Mouse (Mus musculus) kidney, postnatal 0 days (tissue): Measurements from ENCODE around the gene Tescl. TPM values are rescaled to one million over a fixed set of nuclear protein-coding genes. Genes with fewer than 3 reads are reported as not detected.

Source experiments
- ATAC-seq: fragments of 200-750 bp; cut with Nextera tagmentation; replicated peaks from 2 replicates; pipeline ENCODE4 v1.8.0; 2017; ENCODE audit warnings: low read depth, moderate number of reproducible peaks, moderate TSS enrichment, moderate library complexity; ENCODE audit not compliant: low FRiP score
- DNase-seq: peaks from one replicate; pipeline ENCODE4 v3.0.0-alpha.2; 2016; ENCODE audit warnings: low spot score
- H3K27ac ChIP-seq: fragments of 300-500 bp; sonication (generic); 2 replicates; pipeline ENCODE4 v1.5.1; 2014; ENCODE audit warnings: mild to moderate bottlenecking
- H3K27me3 ChIP-seq: fragments of 300-500 bp; sonication (generic); 2 replicates; pipeline ENCODE4 v1.6.1; 2014; ENCODE audit warnings: low read length, mixed read lengths; ENCODE audit not compliant: insufficient read depth
- H3K36me3 ChIP-seq: fragments of 300-500 bp; sonication (generic); 2 replicates; pipeline ENCODE4 v1.6.1; 2014; ENCODE audit warnings: low read length, mixed read lengths; ENCODE audit not compliant: insufficient read depth
- H3K4me1 ChIP-seq: fragments of 300-500 bp; sonication (generic); replicated peaks from 2 replicates; pipeline ENCODE4 v1.6.1; 2014; ENCODE audit warnings: antibody characterized with exemption, low read length, mixed read lengths; ENCODE audit not compliant: insufficient read depth
- H3K4me2 ChIP-seq: fragments of 300-500 bp; sonication (generic); 2 replicates; pipeline ENCODE4 v1.6.1; 2014; ENCODE audit warnings: mild to moderate bottlenecking, low read length, moderate library complexity, mixed read lengths
- H3K4me3 ChIP-seq: fragments of 300-500 bp; sonication (generic); replicated peaks from 2 replicates; pipeline ENCODE4 v1.5.1; 2014; ENCODE audit warnings: low read depth, low read length
- H3K9ac ChIP-seq: fragments of 300-500 bp; sonication (generic); 2 replicates; pipeline ENCODE4 v1.6.1; 2014; ENCODE audit warnings: low read depth, low read length
- H3K9me3 ChIP-seq: fragments of 300-500 bp; sonication (generic); replicated peaks from 2 replicates; pipeline ENCODE4 v1.6.1; 2016; ENCODE audit warnings: low read length, inconsistent platforms, mixed read lengths
- CTCF ChIP-seq: IDR thresholded peaks from 2 replicates; pipeline ENCODE4 v1.5.1; 2016; ENCODE audit warnings: antibody characterized with exemption, low read depth, mild to moderate bottlenecking, moderate library complexity
- WGBS: fragments of 180-500 bp; shearing (Covaris S2); extraction: QIAGEN DNeasy Blood & Tissue Kit; methylation state at CpG from one replicate; pipeline ENCODE4 v1.1.7; 2014; 5-methylcytosine and 5-hydroxymethylcytosine counted together
- polyA plus RNA-seq: library from polyadenylated mRNA; unstranded; fragments of >200 nt; fragmentation: Nextera tagmentation; extraction: Ambion mirVana; gene quantifications from 2 replicates; pipeline ENCODE4 v1.2.1, GENCODE M21; 2015

Tescl gene
- polyA plus RNA-seq, 1 experiment from 2014 or later: 0.45 TPM

DNA sequence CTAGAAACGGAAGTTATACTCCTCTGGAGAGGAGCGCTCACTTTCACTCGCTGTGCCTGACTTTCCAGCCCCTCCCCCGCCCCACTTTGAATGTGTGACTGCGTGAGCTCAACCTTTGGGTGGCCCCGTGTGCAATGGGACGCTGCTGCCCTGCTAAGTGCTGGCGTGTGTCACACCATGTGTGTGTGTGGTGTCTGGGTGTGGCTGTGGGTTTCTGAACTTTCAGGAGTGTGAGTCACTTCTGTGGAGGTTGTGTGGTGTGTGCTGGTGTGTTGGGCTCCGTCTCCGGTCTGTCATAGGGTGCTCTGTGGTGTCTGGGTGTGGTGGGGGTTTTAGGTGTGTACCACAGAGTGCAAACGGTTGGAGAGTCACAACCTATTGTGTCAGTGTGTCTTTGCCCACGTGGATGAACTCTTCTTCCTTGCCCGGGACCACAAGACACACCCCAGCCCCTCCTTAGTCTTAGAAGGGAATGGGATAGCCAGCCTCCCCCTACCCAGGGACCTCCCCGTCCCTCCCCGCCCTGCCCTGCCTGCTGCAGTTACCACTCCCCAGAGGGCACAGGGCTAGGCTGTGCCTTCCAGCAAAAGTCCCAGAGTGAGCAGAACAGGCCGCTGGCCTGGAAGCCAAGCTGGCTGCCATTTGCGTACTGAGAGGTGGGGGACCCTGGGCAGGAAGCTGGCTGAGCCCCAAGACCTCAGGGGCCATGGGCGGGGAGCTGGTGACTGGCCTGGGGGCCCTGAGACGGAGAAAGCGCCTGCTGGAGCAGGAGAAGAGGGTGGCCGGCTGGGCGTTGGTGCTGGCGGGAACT is 36.2 kb upstream of the Tescl start, which contains the start of gene Kcnn4:
TSS of gene Kcnn4 (plus strand) at position 533 of the 811 bp plus-strand sequence.
- ATAC-seq: 0 out of 2 replicates have a peak, but pooled peaks have one; percentile 51
- Histone ChIP-seq H3K4me1 (no peaks in the 10 kb centered on the region), H3K27ac (no peak within 1 kb of the TSS), H3K9me3 (no peaks in the 10 kb centered on the region), H3K36me3 (no peaks in the 10 kb centered on the region), H3K27me3 (no peaks in the 10 kb centered on the region), H3K4me3 (peak within 1 kb of the TSS; percentile 11; the same call in 1 of the 2 replicates), H3K4me2 (peak within 1 kb of the TSS; percentile 24; the same call in 1 of the 2 replicates), H3K9ac (no peak within 1 kb of the TSS)
- TF ChIP-seq CTCF: no peak
- WGBS: 30% methylated on average over 23 of the region's 23 CpGs
- peak; percentile 29 for DNase-seq

DNA sequence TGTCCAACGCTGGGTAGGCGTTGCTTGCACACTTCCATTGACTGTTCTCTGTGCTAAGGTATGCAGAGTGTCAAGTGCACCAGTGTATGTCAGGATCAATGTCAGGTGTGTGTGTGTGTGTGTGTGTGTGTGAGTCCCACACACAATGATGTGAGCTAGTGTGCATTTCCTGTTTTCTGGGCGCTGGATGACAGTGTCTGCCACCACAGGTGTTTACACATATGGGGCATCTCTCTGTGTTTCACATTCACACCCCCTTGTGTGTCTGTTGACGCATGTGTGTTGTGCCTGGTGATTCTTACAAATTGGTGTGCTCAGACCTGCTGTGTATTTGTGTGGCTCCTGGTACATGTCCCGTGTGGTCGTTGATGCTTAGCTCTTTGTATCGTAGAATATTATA is 35.2 kb upstream of the Tescl start:
- no peak for TF ChIP-seq CTCF
- Histone ChIP-seq H3K36me3 (no peaks in the 10 kb centered on the region), H3K4me2 (no peak overlapping the region), H3K27me3 (no peaks in the 10 kb centered on the region), H3K4me1 (no peaks in the 10 kb centered on the region), H3K4me3 (no peak overlapping the region), H3K9ac (no peak overlapping the region), H3K9me3 (no peaks in the 10 kb centered on the region), H3K27ac (no peak overlapping the region)
- WGBS: 90% methylated on average over 7 of the region's 7 CpGs
- DNase-seq (no peak), ATAC-seq (no peak)

DNA sequence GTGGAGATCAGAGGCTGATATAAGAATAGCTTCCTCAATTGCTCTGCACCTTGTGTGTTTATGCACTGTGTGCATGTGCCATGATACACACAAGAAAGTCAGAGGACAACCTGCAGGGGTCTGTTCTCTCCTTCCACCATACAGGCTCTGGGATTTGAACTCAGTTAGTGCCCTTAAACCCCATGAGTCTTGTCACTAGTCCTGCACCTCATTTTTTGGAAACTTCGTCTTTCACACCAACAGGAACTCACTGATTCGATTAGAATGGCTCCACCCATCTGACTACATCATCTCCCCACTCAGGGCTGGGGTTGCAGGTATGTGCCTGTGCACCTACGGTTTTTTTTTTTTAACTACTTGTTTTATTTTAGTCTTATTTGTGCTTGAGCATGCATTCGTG is 34.5 kb upstream of the Tescl start:
- ATAC-seq (no peak), DNase-seq (no peak)
- 71% methylated on average over 4 of the region's 4 CpGs for WGBS
- Histone ChIP-seq H3K9ac (no peak overlapping the region), H3K4me2 (no peak overlapping the region), H3K9me3 (no peaks in the 10 kb centered on the region), H3K4me3 (no peak overlapping the region), H3K27me3 (no peaks in the 10 kb centered on the region), H3K4me1 (no peaks in the 10 kb centered on the region), H3K27ac (no peak overlapping the region), H3K36me3 (no peaks in the 10 kb centered on the region)
- no peak for TF ChIP-seq CTCF

DNA sequence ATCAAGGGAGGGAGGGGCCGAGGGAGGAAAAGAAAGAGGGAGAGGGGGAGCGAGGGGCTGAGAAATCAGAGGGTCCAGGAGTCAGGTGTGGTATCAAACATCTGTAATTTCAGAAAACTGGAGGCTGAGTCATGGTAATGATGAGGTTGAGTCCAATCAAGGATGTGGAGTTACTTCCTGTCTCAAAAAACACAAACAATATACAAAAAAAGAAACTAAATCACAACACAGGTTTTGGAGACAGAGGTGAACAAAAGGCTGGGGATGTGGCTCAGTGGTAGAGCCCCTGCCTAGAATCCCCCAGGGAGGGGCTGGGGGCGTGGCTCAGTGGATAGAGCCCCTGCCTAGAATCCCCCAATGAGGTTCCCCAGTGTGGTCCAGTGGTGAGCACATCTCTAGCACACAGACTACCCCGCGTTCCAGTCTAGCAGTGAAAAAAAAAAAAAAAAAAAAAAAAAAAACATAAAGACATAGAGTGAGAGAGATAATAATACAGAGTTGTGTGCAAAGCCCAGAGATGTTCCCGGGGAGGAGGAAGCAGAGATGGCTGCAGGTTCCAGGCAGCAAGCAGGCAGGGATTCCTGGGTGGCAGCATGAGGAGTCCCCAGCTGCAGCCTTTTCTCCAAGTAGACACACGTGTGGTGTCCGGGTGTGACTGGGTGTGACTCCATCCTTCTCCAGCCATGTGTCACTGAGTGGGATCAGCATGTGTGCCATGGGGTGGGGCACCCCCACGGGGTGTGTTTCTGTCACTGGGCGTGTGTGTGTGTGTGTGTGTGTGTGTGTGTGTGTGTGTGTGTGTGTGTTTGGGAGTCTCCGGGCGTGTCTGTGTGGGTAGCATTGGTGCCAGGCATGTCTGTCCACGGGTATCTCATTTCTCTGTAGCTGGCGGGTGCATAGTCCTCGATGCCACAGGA is 33.2 kb upstream of the Tescl start:
- Histone ChIP-seq H3K27ac (no peak overlapping the region), H3K9me3 (no peaks in the 10 kb centered on the region), H3K27me3 (no peaks in the 10 kb centered on the region), H3K4me3 (no peak overlapping the region), H3K4me1 (no peaks in the 10 kb centered on the region), H3K4me2 (no peak overlapping the region), H3K9ac (no peak overlapping the region), H3K36me3 (no peaks in the 10 kb centered on the region)
- ATAC-seq: no peak
- 69% methylated on average over 15 of the region's 15 CpGs for WGBS
- no peak for DNase-seq
- no peak for TF ChIP-seq CTCF

DNA sequence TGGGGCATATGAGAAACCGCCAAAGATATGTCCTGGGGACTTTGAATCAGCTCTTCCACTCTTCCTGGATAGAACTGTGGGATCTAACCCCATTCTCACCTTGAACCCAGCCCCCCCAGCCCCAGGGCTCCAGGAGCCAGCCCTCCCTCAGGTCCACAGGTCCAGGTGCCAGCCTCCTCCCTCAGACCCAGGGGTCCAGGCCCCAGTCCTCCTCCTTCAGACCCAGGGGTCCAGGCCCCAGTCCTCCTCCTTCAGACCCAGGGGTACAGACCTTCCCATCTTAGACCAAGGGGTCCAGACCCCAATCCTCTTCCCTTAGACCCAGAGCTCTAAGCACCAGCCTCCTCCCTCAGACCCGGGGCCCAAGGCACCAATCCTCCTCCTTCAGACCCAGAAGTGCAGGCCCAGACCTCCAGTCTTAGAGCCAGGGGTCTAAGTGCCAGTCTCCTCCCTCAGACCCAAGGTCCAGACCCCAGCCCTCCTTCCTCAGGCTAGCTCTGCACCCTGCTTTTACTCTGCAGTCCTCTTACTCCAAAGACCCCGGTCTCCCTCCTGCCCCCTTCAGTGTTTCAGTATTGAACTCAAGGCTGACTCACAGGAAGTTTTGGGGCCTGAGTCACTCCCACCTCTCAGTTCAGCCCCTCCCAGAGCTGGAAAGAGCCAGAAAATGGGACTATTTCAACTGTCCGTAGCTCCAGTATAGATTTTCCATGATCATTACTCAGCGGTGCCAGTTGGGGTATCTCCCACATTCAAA is 31.7 kb upstream of the Tescl start:
- ATAC-seq: 0 out of 2 replicates have a peak, but pooled peaks have one; percentile 8

More for the DNA sequence above, 31.7 kb upstream of the Tescl start:
- no peak for DNase-seq
- Histone ChIP-seq H3K9me3 (no peaks in the 10 kb centered on the region), H3K9ac (no peak overlapping the region), H3K36me3 (no peaks in the 10 kb centered on the region), H3K27me3 (no peaks in the 10 kb centered on the region), H3K4me3 (no peak overlapping the region), H3K4me1 (no peaks in the 10 kb centered on the region), H3K27ac (no peak overlapping the region), H3K4me2 (no peak overlapping the region)
- no peak for TF ChIP-seq CTCF
- 72% methylated on average over 5 of the region's 5 CpGs for WGBS
